Mouse (Mus musculus): ENCODE measurements around the gene Bcl2l2.

The Bcl2l2 gene

GRCm38 (mm10) chr14:54883154-54884021, at the start of gene Bcl2l2, which contains the start of gene Gm20521:
Gene Bcl2l2 (plus strand): TSS chr14:54883377.
Gene Gm20521 (plus strand): TSS chr14:54883441.
- DNase-seq (ENCODE audit: low spot score) = peak; percentile 83

- DNase-seq (ENCODE audit: low spot score) = no peak
Observed at GRCm38 (mm10) chr14:54843461-54843860, 39.7 kb upstream of the Bcl2l2 start.

GRCm38 (mm10) chr14:54855726-54856125, 27.5 kb upstream of the Bcl2l2 start:
- DNase-seq (ENCODE audit: low spot score) = no peak

GRCm38 (mm10) chr14:54856703-54857102, 26.5 kb upstream of the Bcl2l2 start:
- DNase-seq (ENCODE audit: low spot score) = no peak

GRCm38 (mm10) chr14:54857891-54858290, 25.3 kb upstream of the Bcl2l2 start:
- no peak for DNase-seq (ENCODE audit: low spot score)

GRCm38 (mm10) chr14:54860511-54860910, 22.7 kb upstream of the Bcl2l2 start:
- DNase-seq (ENCODE audit: low spot score) = no peak

- DNase-seq (ENCODE audit: low spot score) = peak; percentile 94
Observed at GRCm38 (mm10) chr14:54863501-54864312, 19.5 kb upstream of the Bcl2l2 start.

- no peak for DNase-seq (ENCODE audit: low spot score)
Observed at GRCm38 (mm10) chr14:54864313-54865036, 18.7 kb upstream of the Bcl2l2 start.

GRCm38 (mm10) chr14:54865626-54866025, 17.6 kb upstream of the Bcl2l2 start:
- no peak for DNase-seq (ENCODE audit: low spot score)

GRCm38 (mm10) chr14:54866268-54866667, 16.9 kb upstream of the Bcl2l2 start:
- DNase-seq (ENCODE audit: low spot score) = no peak

- DNase-seq (ENCODE audit: low spot score) = no peak
Observed at GRCm38 (mm10) chr14:54866936-54867335, 16.2 kb upstream of the Bcl2l2 start.

GRCm38 (mm10) chr14:54868026-54868425, 15.2 kb upstream of the Bcl2l2 start:
- DNase-seq (ENCODE audit: low spot score) = no peak

- DNase-seq (ENCODE audit: low spot score) = no peak
Observed at GRCm38 (mm10) chr14:54870861-54871260, 12.3 kb upstream of the Bcl2l2 start, which contains the start of gene Homez. Gene Homez (minus strand): TSS chr14:54870961.

GRCm38 (mm10) chr14:54874165-54874564, 9.0 kb upstream of the Bcl2l2 start:
- no peak for DNase-seq (ENCODE audit: low spot score)

- DNase-seq (ENCODE audit: low spot score) = no peak
Observed at GRCm38 (mm10) chr14:54875844-54876538, 7.2 kb upstream of the Bcl2l2 start.

- peak; percentile 92 for DNase-seq (ENCODE audit: low spot score)
Observed at GRCm38 (mm10) chr14:54876539-54877047, 6.6 kb upstream of the Bcl2l2 start.

GRCm38 (mm10) chr14:54877048-54877715, 6.0 kb upstream of the Bcl2l2 start, which contains the start of gene Ppp1r3e:
Gene Ppp1r3e (minus strand): TSS chr14:54877550.
- peak; percentile 79 for DNase-seq (ENCODE audit: low spot score)

GRCm38 (mm10) chr14:54884022-54884712, 990 bp downstream of the Bcl2l2 start:
- DNase-seq (ENCODE audit: low spot score) = no peak

- DNase-seq (ENCODE audit: low spot score) = peak; percentile 55
Observed at GRCm38 (mm10) chr14:54885309-54885708, 2.1 kb downstream of the Bcl2l2 start.

GRCm38 (mm10) chr14:54892200-54892599, 9.0 kb downstream of the Bcl2l2 start, which contains the start of gene Pabpn1:
Gene Pabpn1 (plus strand): TSS chr14:54892500.
- DNase-seq (ENCODE audit: low spot score) = no peak
